Mouse (Mus musculus) forebrain, embryonic 14.5 days (tissue): ENCODE data around the gene Ppp6r1. TPM values are rescaled to one million over a fixed set of nuclear protein-coding genes. Genes with fewer than 3 reads are reported as not detected.
A peak's percentile ranks its signal among the peaks of the same experiment; 100 is the strongest.

Source experiments
- ATAC-seq: fragments of 200-750 bp; cut with Nextera tagmentation; 2 replicates; pipeline ENCODE4 v1.8.0; 2017; ENCODE audit warnings: mild to moderate bottlenecking, moderate library complexity
- DNase-seq: peaks from one replicate; pipeline ENCODE4 v3.0.0-alpha.2; 2015; ENCODE audit warnings: low spot score
- H3K27ac ChIP-seq: fragments of 300-500 bp; sonication (generic); 2 replicates; pipeline ENCODE4 v1.5.1; 2014; ENCODE audit warnings: low read depth, mild to moderate bottlenecking, control low read depth, low read length, moderate library complexity
- H3K27me3 ChIP-seq: fragments of 300-500 bp; sonication (generic); replicated peaks from 2 replicates; pipeline ENCODE4 v1.6.1; 2014; ENCODE audit warnings: low read length, control low read depth, mixed read lengths; ENCODE audit not compliant: control insufficient read depth, insufficient read depth
- H3K36me3 ChIP-seq: fragments of 300-500 bp; sonication (generic); 2 replicates; pipeline ENCODE4 v1.6.1; 2014; ENCODE audit warnings: low read length, control low read depth; ENCODE audit not compliant: control insufficient read depth, insufficient read depth
- H3K4me1 ChIP-seq: fragments of 300-500 bp; sonication (generic); 2 replicates; pipeline ENCODE4 v1.6.1; 2014; ENCODE audit warnings: antibody characterized with exemption, low read length, control low read depth; ENCODE audit not compliant: control insufficient read depth, insufficient read depth
- H3K4me2 ChIP-seq: fragments of 300-500 bp; sonication (generic); 2 replicates; pipeline ENCODE4 v1.6.1; 2014; ENCODE audit warnings: mild to moderate bottlenecking, control low read depth, low read length
- H3K4me3 ChIP-seq: fragments of 300-500 bp; sonication (generic); 2 replicates; pipeline ENCODE4 v1.5.1; 2014; ENCODE audit warnings: low read depth, low read length, control low read depth
- H3K9ac ChIP-seq: fragments of 300-500 bp; sonication (generic); 2 replicates; pipeline ENCODE4 v1.6.1; 2014; ENCODE audit warnings: mild to moderate bottlenecking, low read length, control low read depth, moderate library complexity
- H3K9me3 ChIP-seq: fragments of 300-500 bp; sonication (generic); replicated peaks from 2 replicates; pipeline ENCODE4 v1.6.1; 2016; ENCODE audit warnings: low read length, control low read depth, mixed read lengths; ENCODE audit not compliant: control insufficient read depth
- WGBS: fragments of 180-500 bp; shearing (Covaris S2); extraction: QIAGEN DNeasy Blood & Tissue Kit; methylation state at CpG from one replicate; pipeline ENCODE4 v1.1.7; 2014; 5-methylcytosine and 5-hydroxymethylcytosine counted together
- polyA plus RNA-seq: library from polyadenylated mRNA; unstranded; fragments of >200 nt; fragmentation: Nextera tagmentation; extraction: Ambion mirVana; gene quantifications from 2 replicates; pipeline ENCODE4 v1.2.1, GENCODE M21; 2014

The Ppp6r1 gene
- polyA plus RNA-seq, 1 experiment from 2014 or later: 4.4 TPM

DNA sequence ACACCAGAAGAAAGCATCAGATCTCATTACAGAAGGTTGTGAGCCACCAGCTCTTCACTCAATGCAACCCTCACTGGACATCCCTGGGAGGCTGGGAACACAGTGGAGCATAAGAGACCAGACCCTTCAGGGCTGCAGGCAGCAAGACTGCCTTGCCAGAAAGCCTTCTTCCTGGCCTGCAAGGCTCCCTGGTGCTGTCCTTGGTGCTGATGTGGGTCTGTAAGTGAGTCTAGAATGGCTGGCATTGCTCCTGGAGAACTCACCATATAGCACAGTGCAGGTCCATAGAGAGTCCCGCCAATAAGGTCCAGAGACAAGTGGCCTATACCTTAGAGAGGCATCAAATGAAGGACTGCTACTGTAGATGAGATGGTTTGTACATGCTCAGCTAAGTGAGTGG is 38.8 kb downstream of the Ppp6r1 start:
- no peak overlapping the region for H3K4me3 ChIP-seq
- H3K9me3 ChIP-seq: no peaks in the 10 kb centered on the region
- no peaks in the 10 kb centered on the region for H3K4me1 ChIP-seq
- no peak overlapping the region for H3K9ac ChIP-seq
- DNase-seq: peak; percentile 5
- 58% methylated on average over 1 of the region's 1 CpGs for WGBS
- H3K27ac ChIP-seq: no peak overlapping the region
- ATAC-seq: no peak
- H3K4me2 ChIP-seq: no peak overlapping the region
- H3K27me3 ChIP-seq: no peaks in the 10 kb centered on the region
- H3K36me3 ChIP-seq: no peaks in the 10 kb centered on the region

DNA sequence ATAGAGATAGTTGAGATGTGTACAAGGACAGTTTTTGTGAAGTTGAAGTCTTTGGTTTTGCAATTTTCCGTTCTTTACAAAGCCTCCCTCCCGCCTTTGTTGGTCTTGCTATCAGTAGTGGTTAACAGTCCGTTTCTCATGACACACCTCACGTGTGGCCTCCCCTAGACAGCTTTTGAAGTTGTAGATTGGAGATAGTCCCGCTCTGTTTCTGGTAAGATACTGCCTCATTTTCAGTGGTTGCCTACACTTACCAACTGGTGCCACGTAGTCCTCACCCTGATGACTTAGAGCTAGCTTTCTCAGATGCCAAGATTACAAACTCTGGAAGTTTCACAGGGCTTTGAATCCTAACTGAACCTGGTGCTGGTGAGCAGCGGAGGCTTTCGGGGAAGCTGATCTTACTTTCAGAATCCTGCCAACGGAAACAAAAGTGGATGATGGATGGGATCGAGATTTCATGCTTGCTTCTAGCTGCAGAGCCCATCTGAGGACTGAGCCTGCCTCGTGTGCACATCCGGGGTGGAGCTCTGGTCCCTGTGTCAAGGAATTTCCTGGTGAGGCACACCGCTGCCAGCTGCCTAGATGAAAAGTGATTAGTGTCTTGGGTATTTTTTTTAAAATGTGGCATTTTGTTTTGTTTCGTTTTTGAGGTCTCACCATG is 44.9 kb downstream of the Ppp6r1 start:
- no peaks in the 10 kb centered on the region for H3K4me1 ChIP-seq
- no peak for ATAC-seq
- H3K27ac ChIP-seq: no peak overlapping the region
- H3K27me3 ChIP-seq: no peaks in the 10 kb centered on the region
- H3K9ac ChIP-seq: no peak overlapping the region
- H3K9me3 ChIP-seq: no peaks in the 10 kb centered on the region
- H3K4me3 ChIP-seq: no peak overlapping the region
- WGBS: 87% methylated on average over 14 of the region's 14 CpGs
- no peaks in the 10 kb centered on the region for H3K36me3 ChIP-seq
- no peak overlapping the region for H3K4me2 ChIP-seq
- DNase-seq: no peak

DNA sequence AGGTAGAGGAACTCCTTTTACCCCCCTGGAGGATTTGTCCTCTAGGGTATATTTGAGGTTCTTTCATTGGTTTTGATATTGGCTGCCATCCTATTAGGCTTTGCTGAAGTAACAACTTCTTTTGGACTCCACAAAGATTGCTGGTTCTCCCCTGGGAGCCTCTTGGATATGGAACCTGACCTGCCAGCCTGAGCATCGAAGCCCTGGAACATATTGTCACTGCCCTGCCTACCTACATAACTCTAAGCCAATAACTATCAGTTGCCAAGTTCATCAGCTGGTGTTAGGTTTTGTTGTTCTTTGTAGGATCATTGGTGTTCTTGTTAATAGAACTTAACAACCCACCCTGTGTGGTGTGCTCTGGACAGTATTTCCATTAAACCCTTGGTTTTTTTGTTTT is 45.9 kb downstream of the Ppp6r1 start:
- Histone ChIP-seq H3K9ac (no peak overlapping the region), H3K27ac (no peak overlapping the region), H3K4me2 (no peak overlapping the region), H3K4me1 (no peaks in the 10 kb centered on the region), H3K4me3 (no peak overlapping the region), H3K36me3 (no peaks in the 10 kb centered on the region), H3K27me3 (no peaks in the 10 kb centered on the region), H3K9me3 (no peaks in the 10 kb centered on the region)
- DNase-seq (no peak), ATAC-seq (no peak)
- WGBS: 92% methylated on average over 1 of the region's 1 CpGs

DNA sequence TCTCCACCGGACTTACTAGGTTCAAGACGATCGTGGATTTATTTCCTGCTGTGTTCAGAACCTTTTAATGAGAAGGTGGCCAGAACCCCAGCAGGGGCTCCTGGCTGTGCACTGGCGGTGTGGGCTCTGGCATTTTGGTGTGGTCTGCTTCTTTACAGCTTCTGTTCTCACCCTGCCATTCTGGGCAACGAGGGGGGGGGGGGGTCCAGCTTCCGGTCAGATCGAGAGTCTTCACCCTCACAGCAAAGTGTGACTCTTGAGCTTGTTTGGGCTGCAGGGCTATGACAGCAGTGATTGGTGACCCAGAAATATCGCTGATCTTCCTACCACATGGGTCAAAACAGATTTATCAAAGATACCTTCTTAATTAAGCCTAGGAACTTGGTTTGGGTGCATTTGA is 46.4 kb downstream of the Ppp6r1 start:
- H3K4me3 ChIP-seq: no peak overlapping the region
- ATAC-seq: no peak
- no peak overlapping the region for H3K4me2 ChIP-seq
- H3K4me1 ChIP-seq: no peaks in the 10 kb centered on the region
- no peaks in the 10 kb centered on the region for H3K9me3 ChIP-seq
- H3K27ac ChIP-seq: no peak overlapping the region
- H3K9ac ChIP-seq: no peak overlapping the region
- no peak for DNase-seq
- WGBS: 60% methylated on average over 8 of the region's 8 CpGs
- H3K36me3 ChIP-seq: no peaks in the 10 kb centered on the region
- no peaks in the 10 kb centered on the region for H3K27me3 ChIP-seq

DNA sequence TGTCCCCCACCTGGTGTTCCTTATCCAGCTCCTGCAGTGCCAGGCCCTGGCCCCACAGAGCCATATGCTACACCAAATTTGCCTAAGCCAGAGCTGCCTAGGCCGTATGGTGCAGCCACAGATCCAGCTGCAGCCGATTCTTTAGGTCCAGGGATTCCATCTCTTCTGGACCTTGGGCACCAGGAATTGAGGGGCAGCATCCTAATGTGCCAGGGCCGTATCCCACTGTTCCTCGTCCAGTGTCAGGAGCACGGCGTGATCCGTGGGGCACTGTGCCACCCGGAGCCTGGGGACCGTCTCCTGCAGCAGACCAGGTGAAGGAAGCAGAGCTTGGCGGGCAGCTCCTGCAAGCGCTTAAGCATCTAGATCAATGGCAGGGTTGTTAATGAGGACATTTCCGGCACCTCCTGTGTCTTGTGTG is 46.9 kb downstream of the Ppp6r1 start:
- no peak for ATAC-seq
- 89% methylated on average over 12 of the region's 12 CpGs for WGBS

DNA sequence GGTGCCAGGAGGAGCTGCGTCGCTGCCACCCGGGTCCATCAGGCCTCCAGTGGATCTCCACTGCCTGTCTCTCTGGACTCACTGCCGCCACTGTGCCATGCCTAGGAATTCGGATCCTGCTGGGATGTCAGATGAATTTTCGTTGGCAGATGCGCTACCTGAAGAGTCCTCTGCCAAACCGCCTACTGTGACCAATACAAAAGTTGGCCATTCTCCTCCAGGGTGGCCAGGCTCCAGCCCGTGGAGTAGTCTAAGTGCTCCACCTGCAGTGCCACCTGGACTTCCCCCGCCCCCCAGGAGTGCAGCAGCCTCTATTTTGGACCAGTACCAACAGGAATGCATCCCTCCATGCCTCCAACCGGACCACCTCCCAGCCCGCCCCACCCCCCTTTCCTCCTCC is 47.3 kb downstream of the Ppp6r1 start:
- no peak overlapping the region for H3K4me3 ChIP-seq
- DNase-seq (no peak), ATAC-seq (no peak)
- no peak overlapping the region for H3K9ac ChIP-seq
- H3K9me3 ChIP-seq: no peaks in the 10 kb centered on the region
- no peaks in the 10 kb centered on the region for H3K36me3 ChIP-seq
- no peaks in the 10 kb centered on the region for H3K27me3 ChIP-seq
- H3K4me1 ChIP-seq: no peaks in the 10 kb centered on the region
- H3K27ac ChIP-seq: no peak overlapping the region
- WGBS: 81% methylated on average over 12 of the region's 12 CpGs
- no peak overlapping the region for H3K4me2 ChIP-seq

More for the DNA sequence above, 46.9 kb downstream of the Ppp6r1 start:
- H3K4me2 ChIP-seq: no peak overlapping the region
- no peaks in the 10 kb centered on the region for H3K4me1 ChIP-seq
- H3K4me3 ChIP-seq: no peak overlapping the region
- no peak overlapping the region for H3K9ac ChIP-seq
- DNase-seq: no peak
- H3K9me3 ChIP-seq: no peaks in the 10 kb centered on the region
- H3K27me3 ChIP-seq: no peaks in the 10 kb centered on the region
- no peaks in the 10 kb centered on the region for H3K36me3 ChIP-seq
- H3K27ac ChIP-seq: no peak overlapping the region

DNA sequence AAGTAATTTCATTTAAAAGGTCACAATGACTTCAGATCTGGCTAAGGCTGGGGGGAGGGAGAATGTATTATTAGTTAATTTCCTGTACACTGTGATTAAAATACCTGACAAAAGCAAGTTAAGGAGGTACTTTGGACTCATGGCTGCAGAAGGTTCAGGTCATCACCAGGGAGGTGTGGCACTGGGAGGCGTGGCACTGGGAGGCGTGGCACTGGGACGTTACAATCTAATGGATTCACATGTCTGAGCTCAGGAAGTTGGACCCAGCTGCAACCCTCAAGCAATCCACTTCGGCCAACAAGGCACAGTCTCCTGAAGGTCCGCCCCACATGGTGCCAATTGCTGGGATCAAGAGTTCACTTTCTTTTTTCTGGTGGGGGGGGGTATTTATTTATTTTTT is 50.8 kb downstream of the Ppp6r1 start:
- no peak overlapping the region for H3K4me2 ChIP-seq
- H3K4me3 ChIP-seq: no peak overlapping the region
- no peaks in the 10 kb centered on the region for H3K4me1 ChIP-seq
- no peaks in the 10 kb centered on the region for H3K36me3 ChIP-seq
- no peaks in the 10 kb centered on the region for H3K27me3 ChIP-seq
- H3K9ac ChIP-seq: no peak overlapping the region
- DNase-seq (no peak), ATAC-seq (no peak)
- H3K27ac ChIP-seq: no peak overlapping the region
- no peaks in the 10 kb centered on the region for H3K9me3 ChIP-seq
- WGBS: 72% methylated on average over 5 of the region's 5 CpGs

DNA sequence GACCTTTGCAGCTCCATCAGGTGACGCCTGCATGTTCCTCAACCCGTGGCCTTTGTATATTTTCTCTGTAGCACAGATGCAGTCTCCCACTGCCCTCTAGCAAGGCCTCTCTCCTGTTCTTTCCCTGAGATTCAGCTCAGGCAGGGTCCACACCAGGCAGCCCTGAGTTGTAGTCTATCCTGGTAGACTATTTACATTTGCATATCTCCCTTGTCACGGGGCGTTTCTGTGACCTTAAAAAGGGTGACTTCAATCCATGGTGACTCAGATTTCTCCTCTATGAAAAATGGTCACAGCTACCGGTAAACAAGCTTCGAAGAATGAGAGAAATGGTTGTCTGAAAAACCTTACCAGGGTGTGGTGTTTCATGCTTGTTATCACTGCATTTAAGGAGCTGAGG is 54.9 kb downstream of the Ppp6r1 start, which contains the start of gene Ptprh:
Gene Ptprh (minus strand): TSS at position 169 of the 400 bp plus-strand sequence.
- no peak for ATAC-seq
- Histone ChIP-seq H3K9ac (no peak within 1 kb of the TSS), H3K27ac (no peak within 1 kb of the TSS), H3K4me2 (no peak within 1 kb of the TSS), H3K9me3 (no peaks in the 10 kb centered on the region), H3K36me3 (no peaks in the 10 kb centered on the region), H3K4me3 (no peak within 1 kb of the TSS), H3K27me3 (no peaks in the 10 kb centered on the region), H3K4me1 (no peaks in the 10 kb centered on the region)
- WGBS: 81% methylated on average over 6 of the region's 6 CpGs
- DNase-seq: no peak

DNA sequence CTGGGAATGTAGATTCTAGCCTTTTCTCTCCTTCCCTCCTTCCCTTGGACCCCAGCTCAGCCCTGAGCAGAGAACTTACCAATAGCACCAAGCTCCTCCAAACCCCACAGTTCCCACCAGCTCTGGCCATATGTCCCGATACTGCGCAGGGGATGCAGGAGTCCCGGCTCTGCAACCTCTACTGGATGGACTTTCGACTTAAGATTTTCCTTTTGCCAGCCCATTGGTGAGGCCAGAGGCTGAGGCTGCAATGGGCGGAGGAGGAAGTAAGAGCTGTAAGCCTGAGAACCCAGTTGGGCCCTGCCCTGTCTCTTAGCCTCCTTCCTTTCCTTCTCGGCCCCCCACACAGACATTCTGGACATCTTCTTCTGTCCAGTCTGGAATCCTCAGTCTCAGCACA is 55.9 kb downstream of the Ppp6r1 start:
- ATAC-seq (no peak), DNase-seq (no peak)
- Histone ChIP-seq H3K27ac (no peak overlapping the region), H3K27me3 (no peaks in the 10 kb centered on the region), H3K9me3 (no peaks in the 10 kb centered on the region), H3K4me1 (no peaks in the 10 kb centered on the region), H3K4me2 (no peak overlapping the region), H3K9ac (no peak overlapping the region), H3K4me3 (no peak overlapping the region), H3K36me3 (no peaks in the 10 kb centered on the region)
- WGBS: 85% methylated on average over 6 of the region's 6 CpGs
